Mouse (Mus musculus) liver, adult 2 months (tissue): Measurements from ENCODE around the gene Smim6. TPM values are rescaled to one million over a fixed set of nuclear protein-coding genes. Genes with fewer than 3 reads are reported as not detected.

Experiments used
- DNase-seq: peaks from one replicate; pipeline ENCODE4 v3.0.0-alpha.2; 2011; ENCODE audit warnings: low read depth, low spot score; ENCODE audit errors: extremely low read depth
- H3K27ac ChIP-seq: fragments of 200-500 bp; replicated peaks from 2 replicates; pipeline ENCODE4 v1.5.1; 2012; ENCODE audit warnings: low read depth, mild to moderate bottlenecking, control low read depth, inconsistent platforms, low read length; ENCODE audit not compliant: insufficient read depth
- H3K27me3 ChIP-seq: fragments of 200-500 bp; 2 replicates; pipeline ENCODE4 v1.6.1; 2012; ENCODE audit warnings: mild to moderate bottlenecking, moderate library complexity, low read length, inconsistent platforms; ENCODE audit not compliant: control insufficient read depth, insufficient read depth
- H3K36me3 ChIP-seq: fragments of 200-500 bp; 2 replicates; pipeline ENCODE4 v1.6.1; 2012; ENCODE audit warnings: low read length, inconsistent platforms; ENCODE audit not compliant: control insufficient read depth, insufficient read depth
- H3K4me1 ChIP-seq: fragments of 200-500 bp; 2 replicates; pipeline ENCODE4 v1.6.1; 2011; ENCODE audit warnings: low read length; ENCODE audit not compliant: control insufficient read depth, insufficient read depth
- H3K4me3 ChIP-seq: fragments of 200-500 bp; 2 replicates; pipeline ENCODE4 v1.5.1; 2011; ENCODE audit warnings: low read depth, mild to moderate bottlenecking, control low read depth, low read length, moderate library complexity; ENCODE audit not compliant: insufficient read depth
- H3K79me2 ChIP-seq: fragments of 200-500 bp; 2 replicates; pipeline ENCODE4 v1.6.1; 2012; ENCODE audit warnings: inconsistent platforms, mild to moderate bottlenecking, low read length, moderate library complexity; ENCODE audit not compliant: control insufficient read depth, insufficient read depth
- H3K9ac ChIP-seq: fragments of 200-500 bp; 2 replicates; pipeline ENCODE4 v1.6.1; 2012; ENCODE audit warnings: low read depth, mild to moderate bottlenecking, control low read depth, inconsistent platforms, low read length
- CTCF ChIP-seq: fragments of 200-500 bp; IDR thresholded peaks from 2 replicates; pipeline ENCODE4 v1.5.1; 2011; ENCODE audit warnings: low read depth, low read length, control low read depth
- POLR2A ChIP-seq: fragments of 200-500 bp; IDR thresholded peaks from 2 replicates; pipeline ENCODE4 v1.6.1; 2011; ENCODE audit warnings: low read length, control low read depth; ENCODE audit not compliant: insufficient read depth; ENCODE audit errors: extremely low read depth
- WGBS: fragments of 180-500 bp; shearing (Covaris S2); methylation state at CpG from one replicate; pipeline ENCODE4 v1.1.7; 2018; 5-methylcytosine and 5-hydroxymethylcytosine counted together
- polyA plus RNA-seq: library from polyadenylated mRNA; depleted of rRNA; stranded (reverse); fragments of >200 nt; gene quantifications from 2 replicates; pipeline ENCODE4 v1.2.3, GENCODE M21; 2012
- total RNA-seq: library from RNA; depleted of rRNA; stranded (reverse); fragments of >200 nt; gene quantifications from 2 replicates; pipeline ENCODE4 v1.2.3, GENCODE M21; 2014

Gene Smim6
- total and polyA plus RNA-seq, 2 experiments = 0.38 to 0.55 TPM

- H3K27me3 ChIP-seq = no peaks in the 10 kb centered on the region
- 51% methylated on average over 6 of the region's 6 CpGs for WGBS
- H3K4me3 ChIP-seq = no peak overlapping the region
- H3K79me2 ChIP-seq = no peaks in the 10 kb centered on the region
- H3K36me3 ChIP-seq = no peaks in the 10 kb centered on the region
- no peak for TF ChIP-seq CTCF
- no peak for TF ChIP-seq POLR2A
- no peak for DNase-seq
- H3K27ac ChIP-seq = no peak overlapping the region
- no peak overlapping the region for H3K9ac ChIP-seq
- peaks cover 4% of the 10 kb centered on the region; the same call in 1 of the 2 replicates for H3K4me1 ChIP-seq
Observed at GRCm38 (mm10) chr11:115877174-115877755, 34.6 kb upstream of the Smim6 start.

GRCm38 (mm10) chr11:115878071-115878470 is 33.7 kb upstream of the Smim6 start:
- TF ChIP-seq CTCF (no peak), POLR2A (no peak)
- Histone ChIP-seq H3K27me3 (no peaks in the 10 kb centered on the region), H3K9ac (no peak overlapping the region), H3K36me3 (no peaks in the 10 kb centered on the region), H3K27ac (no peak overlapping the region), H3K4me3 (no peak overlapping the region), H3K79me2 (no peaks in the 10 kb centered on the region), H3K4me1 (0 out of 2 replicates have a peak, but pooled peaks cover 2% of the 10 kb centered on the region)
- DNase-seq = no peak
- 93% methylated on average over 8 of the region's 8 CpGs for WGBS

GRCm38 (mm10) chr11:115881002-115881401 is 30.8 kb upstream of the Smim6 start:
- WGBS = 31% methylated on average over 5 of the region's 5 CpGs
- H3K27me3 ChIP-seq = no peaks in the 10 kb centered on the region
- 0 out of 2 replicates have a peak, but pooled peaks cover 2% of the 10 kb centered on the region for H3K4me1 ChIP-seq
- TF ChIP-seq CTCF (peak; percentile 88), POLR2A (no peak)
- no peak for DNase-seq
- no peak overlapping the region for H3K9ac ChIP-seq
- H3K4me3 ChIP-seq = no peak overlapping the region
- no peak overlapping the region for H3K27ac ChIP-seq
- H3K36me3 ChIP-seq = no peaks in the 10 kb centered on the region
- no peaks in the 10 kb centered on the region for H3K79me2 ChIP-seq

GRCm38 (mm10) chr11:115883251-115883650 is 28.6 kb upstream of the Smim6 start:
- Histone ChIP-seq H3K4me1 (no peaks in the 10 kb centered on the region), H3K9ac (no peak overlapping the region), H3K36me3 (no peaks in the 10 kb centered on the region), H3K27ac (no peak overlapping the region), H3K4me3 (no peak overlapping the region), H3K79me2 (no peaks in the 10 kb centered on the region), H3K27me3 (no peaks in the 10 kb centered on the region)
- TF ChIP-seq CTCF (no peak), POLR2A (no peak)
- DNase-seq = no peak
- 55% methylated on average over 17 of the region's 17 CpGs for WGBS

- H3K9ac ChIP-seq = no peak overlapping the region
- DNase-seq = no peak
- H3K4me1 ChIP-seq = no peaks in the 10 kb centered on the region
- H3K4me3 ChIP-seq = no peak overlapping the region
- WGBS = 82% methylated on average over 3 of the region's 3 CpGs
- no peaks in the 10 kb centered on the region for H3K79me2 ChIP-seq
- H3K27me3 ChIP-seq = no peaks in the 10 kb centered on the region
- H3K27ac ChIP-seq = no peak overlapping the region
- H3K36me3 ChIP-seq = no peaks in the 10 kb centered on the region
- TF ChIP-seq CTCF = no peak
- no peak for TF ChIP-seq POLR2A
Observed at GRCm38 (mm10) chr11:115884361-115884760, 27.5 kb upstream of the Smim6 start.

- no peak overlapping the region for H3K4me3 ChIP-seq
- DNase-seq = no peak
- no peak overlapping the region for H3K9ac ChIP-seq
- WGBS = 82% methylated on average over 11 of the region's 11 CpGs
- no peak overlapping the region for H3K27ac ChIP-seq
- no peak for TF ChIP-seq CTCF
- no peak for TF ChIP-seq POLR2A
- H3K4me1 ChIP-seq = no peaks in the 10 kb centered on the region
- H3K27me3 ChIP-seq = no peaks in the 10 kb centered on the region
- no peaks in the 10 kb centered on the region for H3K79me2 ChIP-seq
- H3K36me3 ChIP-seq = no peaks in the 10 kb centered on the region
Observed at GRCm38 (mm10) chr11:115885281-115885680, 26.5 kb upstream of the Smim6 start.
